Mouse (Mus musculus): Measurements from ENCODE around the gene Mfsd14b. TPM values are rescaled to one million over a fixed set of nuclear protein-coding genes. Genes with fewer than 3 reads are reported as not detected.

Mfsd14b gene
- total and polyA plus RNA-seq, 2 experiments from 2014 or later = 18.4 to 38.0 TPM

- no peaks in the 10 kb centered on the region for H3K36me3 ChIP-seq (ENCODE audit: insufficient read depth)
- no peak for ATAC-seq
- no peak within 1 kb of the TSS for H3K4me3 ChIP-seq (ENCODE audit: low read depth, low read length)
- H3K27ac ChIP-seq (ENCODE audit: low read depth, low read length) = no peak within 1 kb of the TSS
- no peak for TF ChIP-seq CTCF (IDR thresholded peaks at IDR 0.05; ENCODE audit: low read depth)
- H3K4me1 ChIP-seq (ENCODE audit: insufficient read depth) = no peaks in the 10 kb centered on the region
- no peak within 1 kb of the TSS for H3K9ac ChIP-seq
- no peaks in the 10 kb centered on the region for H3K27me3 ChIP-seq (ENCODE audit: insufficient read depth, low read length)
- no peaks in the 10 kb centered on the region for H3K9me3 ChIP-seq (ENCODE audit: low read length)
- no peak within 1 kb of the TSS for H3K4me2 ChIP-seq (ENCODE audit: low read depth)
- DNase-seq = no peak
Observed at GRCm38 (mm10) chr13:65032758-65033157, 80.0 kb downstream of the Mfsd14b start, which contains the start of gene Spata31d1c. Gene Spata31d1c, plus strand, starts transcription at chr13:65033058.

Other genes with a start within 250 kb of the Mfsd14b start
- gene Cntnap3, start 209.0 kb downstream of the Mfsd14b start, total RNA-seq (2014; rRNA removed) = 5.8 and 7.4 TPM in 2 replicates
- 3.1 and 4.0 TPM in 2 replicates for gene Cntnap3, start 209.0 kb downstream of the Mfsd14b start, polyA plus RNA-seq (2015; fragmentation: Nextera tagmentation; extraction: Ambion mirVana)
- not detected in 2 replicates for gene Spata31, start 195.6 kb downstream of the Mfsd14b start, total RNA-seq (2014; rRNA removed)
- not detected in 2 replicates for gene Spata31, start 195.6 kb downstream of the Mfsd14b start, polyA plus RNA-seq (2015; fragmentation: Nextera tagmentation; extraction: Ambion mirVana)
- not detected in 2 replicates for gene Spata31d1c, start 79.9 kb downstream of the Mfsd14b start, total RNA-seq (2014; rRNA removed)
- not detected in 2 replicates for gene Spata31d1c, start 79.9 kb downstream of the Mfsd14b start, polyA plus RNA-seq (2015; fragmentation: Nextera tagmentation; extraction: Ambion mirVana)
- gene Prss47, start 60.2 kb downstream of the Mfsd14b start, total RNA-seq (2014; rRNA removed) = not detected in 2 replicates
- gene Prss47, start 60.2 kb downstream of the Mfsd14b start, polyA plus RNA-seq (2015; fragmentation: Nextera tagmentation; extraction: Ambion mirVana) = not detected in 2 replicates
- not detected in 2 replicates for gene Olfr465-ps1, start 25.1 kb upstream of the Mfsd14b start, total RNA-seq (2014; rRNA removed)
- not detected in 2 replicates for gene Olfr465-ps1, start 25.1 kb upstream of the Mfsd14b start, polyA plus RNA-seq (2015; fragmentation: Nextera tagmentation; extraction: Ambion mirVana)
- gene Olfr466, start 37.3 kb upstream of the Mfsd14b start, total RNA-seq (2014; rRNA removed) = not detected in 2 replicates
- gene Olfr466, start 37.3 kb upstream of the Mfsd14b start, polyA plus RNA-seq (2015; fragmentation: Nextera tagmentation; extraction: Ambion mirVana) = not detected in 2 replicates
- gene Nlrp4f, start 93.0 kb upstream of the Mfsd14b start, total RNA-seq (2014; rRNA removed) = 0.43 TPM in 1 of 2 replicates, not detected in the other
- 0.13 and 0.30 TPM in 2 replicates for gene Nlrp4f, start 93.0 kb upstream of the Mfsd14b start, polyA plus RNA-seq (2015; fragmentation: Nextera tagmentation; extraction: Ambion mirVana)
- not detected in 2 replicates for gene Gm10775, start 146.6 kb upstream of the Mfsd14b start, total RNA-seq (2014; rRNA removed)
- 0.82 and 1.1 TPM in 2 replicates for gene Gm10775, start 146.6 kb upstream of the Mfsd14b start, polyA plus RNA-seq (2015; fragmentation: Nextera tagmentation; extraction: Ambion mirVana)
- gene Zfp369, start 165.8 kb upstream of the Mfsd14b start, total RNA-seq (2014; rRNA removed) = 45.3 and 65.3 TPM in 2 replicates
- 6.2 and 9.7 TPM in 2 replicates for gene Zfp369, start 165.8 kb upstream of the Mfsd14b start, polyA plus RNA-seq (2015; fragmentation: Nextera tagmentation; extraction: Ambion mirVana)